Mouse (Mus musculus) limb, embryonic 13.5 days (tissue): Measurements from ENCODE around the gene Pdcd6ip. TPM values are rescaled to one million over a fixed set of nuclear protein-coding genes. Genes with fewer than 3 reads are reported as not detected.
"Not testable (repeated sequence)": the region's sequence is repeated elsewhere in the genome, so short reads cannot be mapped to it uniquely, and the experiment has no call there.

Source experiments
- ATAC-seq: fragments of 200-750 bp; cut with Nextera tagmentation; 2 replicates; pipeline ENCODE4 v1.8.0; 2017; ENCODE audit warnings: low read depth, moderate number of reproducible peaks, moderate TSS enrichment; ENCODE audit not compliant: low FRiP score
- H3K27ac ChIP-seq: fragments of 300-500 bp; sonication (generic); 2 replicates; pipeline ENCODE4 v1.5.1; 2015; ENCODE audit warnings: inconsistent platforms, mild to moderate bottlenecking, moderate library complexity
- H3K27me3 ChIP-seq: fragments of 300-500 bp; sonication (generic); 2 replicates; pipeline ENCODE4 v1.6.1; 2015; ENCODE audit warnings: mild to moderate bottlenecking, inconsistent platforms
- H3K36me3 ChIP-seq: fragments of 300-500 bp; sonication (generic); 2 replicates; pipeline ENCODE4 v1.6.1; 2015; ENCODE audit warnings: inconsistent platforms, mild to moderate bottlenecking, moderate library complexity
- H3K4me1 ChIP-seq: fragments of 300-500 bp; sonication (generic); 2 replicates; pipeline ENCODE4 v1.6.1; 2015; ENCODE audit warnings: inconsistent platforms
- H3K4me2 ChIP-seq: fragments of 300-500 bp; sonication (generic); replicated peaks from 2 replicates; pipeline ENCODE4 v1.6.1; 2015; ENCODE audit warnings: inconsistent platforms, mild to moderate bottlenecking, moderate library complexity
- H3K4me3 ChIP-seq: fragments of 300-500 bp; sonication (generic); 2 replicates; pipeline ENCODE4 v1.5.1; 2015; ENCODE audit warnings: moderate library complexity, mild to moderate bottlenecking, inconsistent platforms
- H3K9ac ChIP-seq: fragments of 300-500 bp; sonication (generic); 2 replicates; pipeline ENCODE4 v1.6.1; 2015; ENCODE audit warnings: mild to moderate bottlenecking, inconsistent platforms
- H3K9me3 ChIP-seq: fragments of 300-500 bp; sonication (generic); 2 replicates; pipeline ENCODE4 v1.6.1; 2016; ENCODE audit warnings: inconsistent platforms
- WGBS: fragments of 180-500 bp; shearing (Covaris S2); methylation state at CpG from one replicate; pipeline ENCODE4 v1.1.7; 2015; 5-methylcytosine and 5-hydroxymethylcytosine counted together
- polyA plus RNA-seq: library from polyadenylated mRNA; unstranded; fragments of >200 nt; fragmentation: Nextera tagmentation; extraction: Ambion mirVana; gene quantifications from 2 replicates; pipeline ENCODE4 v1.2.1, GENCODE M21; 2015

Gene Pdcd6ip
- polyA plus RNA-seq, 1 experiment from 2014 or later = 58.8 TPM

DNA sequence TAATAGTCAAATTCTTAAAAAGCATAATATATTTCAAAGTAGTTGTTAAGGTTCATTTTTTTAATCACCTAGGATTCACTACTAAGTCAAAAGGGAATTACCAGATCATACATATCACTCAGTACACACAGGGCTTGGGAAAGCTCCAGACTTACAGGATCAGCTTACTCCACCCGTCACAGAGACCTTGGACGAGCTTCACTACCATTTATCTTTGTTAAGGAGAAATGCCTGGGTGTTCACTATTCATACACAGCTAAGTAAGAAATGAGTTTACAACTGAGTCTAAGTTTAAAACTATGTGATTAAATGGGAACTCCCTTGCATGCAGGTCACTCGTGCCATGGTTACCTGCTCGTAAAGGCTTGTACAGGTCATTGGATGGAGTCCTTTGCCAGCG is 35.7 kb downstream of the Pdcd6ip start:
- H3K27me3 ChIP-seq = no peaks in the 10 kb centered on the region
- H3K9me3 ChIP-seq = peaks cover 8% of the 10 kb centered on the region
- H3K36me3 ChIP-seq = peaks cover 88% of the 10 kb centered on the region
- no peak for ATAC-seq
- no peak overlapping the region for H3K4me3 ChIP-seq
- no peaks in the 10 kb centered on the region for H3K4me1 ChIP-seq
- H3K4me2 ChIP-seq = no peak overlapping the region
- no peak overlapping the region for H3K9ac ChIP-seq
- WGBS = 88% methylated on average over 5 of the region's 5 CpGs
- no peak overlapping the region for H3K27ac ChIP-seq

DNA sequence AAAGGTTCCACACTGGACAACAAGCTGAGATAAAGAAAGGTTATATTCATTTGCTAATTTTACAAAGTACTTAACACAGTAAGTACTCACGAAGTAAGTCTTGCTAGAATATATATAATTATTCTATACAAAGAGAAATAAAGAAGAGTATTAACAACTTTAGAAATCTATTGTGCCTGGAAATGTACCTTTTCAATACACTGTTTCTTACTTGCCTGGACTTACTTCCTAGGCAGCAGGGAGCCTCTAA is 37.3 kb downstream of the Pdcd6ip start:
- Histone ChIP-seq H3K27ac (no peak overlapping the region), H3K4me1 (no peaks in the 10 kb centered on the region), H3K9ac (no peak overlapping the region), H3K36me3 (peaks cover 90% of the 10 kb centered on the region), H3K9me3 (peaks cover 8% of the 10 kb centered on the region), H3K4me2 (no peak overlapping the region), H3K27me3 (no peaks in the 10 kb centered on the region), H3K4me3 (no peak overlapping the region)
- WGBS = 97% methylated on average over 1 of the region's 1 CpGs
- no peak for ATAC-seq

- Histone ChIP-seq H3K4me3 (no peak overlapping the region), H3K9ac (no peak overlapping the region), H3K27ac (no peak overlapping the region; the same call in 1 of the 2 replicates), H3K9me3 (peaks cover 8% of the 10 kb centered on the region), H3K4me1 (no peaks in the 10 kb centered on the region), H3K27me3 (no peaks in the 10 kb centered on the region), H3K36me3 (peaks cover 90% of the 10 kb centered on the region), H3K4me2 (no peak overlapping the region)
- 84% methylated on average over 7 of the region's 7 CpGs for WGBS
- no peak for ATAC-seq
Measured at GRCm38 (mm10) chr9:113670105-113670856, 37.8 kb downstream of the Pdcd6ip start.

DNA sequence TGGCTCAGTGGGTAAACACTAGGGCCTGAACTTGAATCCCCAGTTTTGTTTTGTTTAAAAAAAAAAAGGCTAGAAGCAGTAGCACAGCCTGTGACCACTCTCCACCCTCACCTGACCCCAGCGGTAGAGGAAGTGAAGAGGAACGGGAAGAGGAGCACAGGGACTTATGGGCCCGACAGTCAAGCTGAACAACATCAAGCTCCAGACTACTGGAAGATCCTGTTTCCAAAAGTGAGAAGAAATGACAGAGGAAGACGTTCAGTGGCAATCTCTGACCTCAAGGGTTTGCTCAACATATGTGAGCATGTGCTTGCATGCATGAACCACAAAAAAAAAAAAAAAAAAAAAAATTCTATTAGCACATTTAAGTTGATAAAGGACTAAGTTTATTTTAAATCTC is 44.6 kb downstream of the Pdcd6ip start:
- peaks cover 7% of the 10 kb centered on the region for H3K9me3 ChIP-seq
- H3K4me1 ChIP-seq = no peaks in the 10 kb centered on the region
- H3K4me3 ChIP-seq = no peak overlapping the region
- H3K27me3 ChIP-seq = no peaks in the 10 kb centered on the region
- no peak overlapping the region for H3K27ac ChIP-seq
- H3K36me3 ChIP-seq = peaks cover 81% of the 10 kb centered on the region
- WGBS = 90% methylated on average over 4 of the region's 4 CpGs
- no peak overlapping the region for H3K9ac ChIP-seq
- ATAC-seq = no peak
- no peak overlapping the region for H3K4me2 ChIP-seq

DNA sequence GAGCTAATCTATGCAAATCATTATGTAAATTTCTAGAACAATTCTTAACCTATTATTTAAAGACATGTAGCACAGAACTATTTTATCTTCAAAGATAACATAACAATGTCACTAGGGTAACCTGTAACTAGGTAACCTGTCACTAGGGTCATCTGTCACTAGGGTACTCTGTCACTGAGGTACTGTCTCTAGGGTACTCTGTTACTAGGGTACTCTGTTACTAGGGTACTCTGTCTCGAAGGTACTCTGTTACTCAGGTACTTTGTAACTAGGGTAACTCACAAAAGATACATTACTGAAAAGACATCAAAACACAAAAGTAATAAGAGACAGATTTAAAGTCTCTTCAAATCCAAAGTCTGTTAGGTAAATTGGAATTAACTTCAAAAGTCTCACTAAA is 50.2 kb downstream of the Pdcd6ip start:
- H3K36me3 ChIP-seq = peaks cover 77% of the 10 kb centered on the region
- H3K9ac ChIP-seq = no peak overlapping the region
- H3K4me2 ChIP-seq = no peak overlapping the region
- H3K27me3 ChIP-seq = no peaks in the 10 kb centered on the region
- H3K4me1 ChIP-seq = no peaks in the 10 kb centered on the region
- no peak overlapping the region for H3K27ac ChIP-seq
- 97% methylated on average over 1 of the region's 1 CpGs for WGBS
- H3K4me3 ChIP-seq = no peak overlapping the region
- no peak for ATAC-seq
- no peaks in the 10 kb centered on the region for H3K9me3 ChIP-seq

- ATAC-seq = no peak
- no peaks in the 10 kb centered on the region for H3K9me3 ChIP-seq
- peaks cover 49% of the 10 kb centered on the region for H3K36me3 ChIP-seq
- 84% methylated on average over 8 of the region's 8 CpGs for WGBS
- no peaks in the 10 kb centered on the region for H3K4me1 ChIP-seq
- no peak overlapping the region for H3K9ac ChIP-seq
- no peak overlapping the region for H3K4me3 ChIP-seq
- H3K27ac ChIP-seq = no peak overlapping the region
- no peak overlapping the region for H3K4me2 ChIP-seq
- H3K27me3 ChIP-seq = no peaks in the 10 kb centered on the region
Measured at GRCm38 (mm10) chr9:113653571-113653970, 54.5 kb downstream of the Pdcd6ip start.

- no peak overlapping the region for H3K27ac ChIP-seq
- H3K9ac ChIP-seq = no peak overlapping the region
- no peak overlapping the region for H3K4me2 ChIP-seq
- H3K4me3 ChIP-seq = no peak overlapping the region
- H3K27me3 ChIP-seq = peaks cover 5% of the 10 kb centered on the region
- H3K4me1 ChIP-seq = no peaks in the 10 kb centered on the region
- no peak for ATAC-seq
- H3K9me3 ChIP-seq = no peaks in the 10 kb centered on the region
- H3K36me3 ChIP-seq = peaks cover 26% of the 10 kb centered on the region
- 83% methylated on average over 8 of the region's 8 CpGs for WGBS
Measured at GRCm38 (mm10) chr9:113650787-113651186, 57.3 kb downstream of the Pdcd6ip start.

- peaks cover 18% of the 10 kb centered on the region for H3K36me3 ChIP-seq
- H3K4me2 ChIP-seq, H3K4me1 ChIP-seq, H3K9me3 ChIP-seq, H3K27ac ChIP-seq, ATAC-seq, H3K9ac ChIP-seq, H3K4me3 ChIP-seq, H3K27me3 ChIP-seq: not testable (repeated sequence)
- WGBS = 82% methylated on average over 8 of the region's 8 CpGs
Measured at GRCm38 (mm10) chr9:113649211-113649610, 58.8 kb downstream of the Pdcd6ip start.

DNA sequence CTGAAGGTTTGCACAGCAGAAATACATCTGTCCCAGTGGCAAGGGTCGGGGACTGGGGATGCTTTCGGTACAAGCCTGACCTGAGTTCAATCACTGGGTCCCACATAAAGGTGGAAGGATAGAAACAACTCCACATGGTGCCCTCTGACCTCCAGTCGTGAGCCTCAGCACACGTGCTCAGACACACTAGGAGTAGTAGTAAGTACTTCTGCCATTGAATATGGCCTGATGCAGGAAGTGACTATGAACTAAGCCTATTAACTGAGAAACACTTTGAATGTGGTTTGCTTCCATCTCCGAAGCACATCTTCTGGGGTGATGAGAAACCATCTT is 62.3 kb downstream of the Pdcd6ip start:
- Histone ChIP-seq H3K27me3 (peaks cover 6% of the 10 kb centered on the region), H3K4me2 (no peak overlapping the region), H3K9me3 (no peaks in the 10 kb centered on the region), H3K27ac (no peak overlapping the region), H3K36me3 (no peaks in the 10 kb centered on the region), H3K4me3 (no peak overlapping the region), H3K4me1 (peaks cover 11% of the 10 kb centered on the region), H3K9ac (no peak overlapping the region)
- WGBS = 31% methylated on average over 5 of the region's 5 CpGs
- peak; percentile 17; the same call in 1 of the 2 replicates for ATAC-seq

- ATAC-seq = peak; percentile 41; the same call in 1 of the 2 replicates
- H3K4me2 ChIP-seq = no peak overlapping the region
- H3K36me3 ChIP-seq = no peaks in the 10 kb centered on the region
- H3K4me3 ChIP-seq = no peak overlapping the region
- no peaks in the 10 kb centered on the region for H3K9me3 ChIP-seq
- no peak overlapping the region for H3K27ac ChIP-seq
- WGBS = 18% methylated on average over 11 of the region's 11 CpGs
- H3K27me3 ChIP-seq = peaks cover 6% of the 10 kb centered on the region
- H3K4me1 ChIP-seq = peaks cover 11% of the 10 kb centered on the region
- no peak overlapping the region for H3K9ac ChIP-seq
Measured at GRCm38 (mm10) chr9:113645153-113645836, 62.8 kb downstream of the Pdcd6ip start.

GRCm38 (mm10) chr9:113644701-113645100 is 63.4 kb downstream of the Pdcd6ip start:
- H3K9ac ChIP-seq = no peak overlapping the region
- no peak overlapping the region for H3K4me2 ChIP-seq
- ATAC-seq = no peak
- H3K4me1 ChIP-seq = peaks cover 11% of the 10 kb centered on the region
- H3K36me3 ChIP-seq = no peaks in the 10 kb centered on the region
- WGBS = 39% methylated on average over 5 of the region's 5 CpGs
- no peak overlapping the region for H3K4me3 ChIP-seq
- peaks cover 6% of the 10 kb centered on the region for H3K27me3 ChIP-seq
- no peak overlapping the region for H3K27ac ChIP-seq
- H3K9me3 ChIP-seq = no peaks in the 10 kb centered on the region

GRCm38 (mm10) chr9:113644076-113644475 is 64.0 kb downstream of the Pdcd6ip start:
- Histone ChIP-seq H3K9ac (no peak overlapping the region), H3K4me3 (no peak overlapping the region), H3K4me2 (no peak overlapping the region; the same call in 1 of the 2 replicates), H3K27me3 (peaks cover 6% of the 10 kb centered on the region), H3K4me1 (peaks cover 11% of the 10 kb centered on the region), H3K36me3 (no peaks in the 10 kb centered on the region), H3K27ac (no peak overlapping the region), H3K9me3 (no peaks in the 10 kb centered on the region)
- peak; percentile 6; the same call in 1 of the 2 replicates for ATAC-seq
- 41% methylated on average over 3 of the region's 3 CpGs for WGBS

GRCm38 (mm10) chr9:113643669-113644068 is 64.4 kb downstream of the Pdcd6ip start:
- peaks cover 6% of the 10 kb centered on the region for H3K27me3 ChIP-seq
- H3K36me3 ChIP-seq = no peaks in the 10 kb centered on the region
- no peak overlapping the region for H3K9ac ChIP-seq
- WGBS = 26% methylated on average over 15 of the region's 15 CpGs
- no peak overlapping the region; the same call in 1 of the 2 replicates for H3K27ac ChIP-seq
- peak; percentile 62 for ATAC-seq
- H3K4me1 ChIP-seq = peaks cover 11% of the 10 kb centered on the region
- H3K9me3 ChIP-seq = no peaks in the 10 kb centered on the region
- H3K4me2 ChIP-seq = no peak overlapping the region; the same call in 1 of the 2 replicates
- no peak overlapping the region for H3K4me3 ChIP-seq
